Mouse (Mus musculus) small intestine, adult 2 months (tissue): ENCODE measurements at regions not wholly inside any gene's neighbourhood (a gene's known extent, or its start where the extent isn't known, plus 50 kb on each side); places are given as distances from the start of the nearest gene placed in this dataset.

Experiments
- H3K27ac ChIP-seq: fragments of 200-500 bp; 2 replicates; pipeline ENCODE4 v1.5.1; 2012; ENCODE audit warnings: low read depth, low read length, control low read depth, inconsistent platforms; ENCODE audit not compliant: insufficient read depth
- H3K27me3 ChIP-seq: fragments of 200-500 bp; 2 replicates; pipeline ENCODE4 v1.6.1; 2012; ENCODE audit warnings: mild to moderate bottlenecking, moderate library complexity, low read length, inconsistent platforms; ENCODE audit not compliant: control insufficient read depth, insufficient read depth
- H3K36me3 ChIP-seq: fragments of 200-500 bp; 2 replicates; pipeline ENCODE4 v1.6.1; 2012; ENCODE audit warnings: mild to moderate bottlenecking, low read length, control low read depth, inconsistent platforms; ENCODE audit not compliant: control insufficient read depth, insufficient read depth
- H3K4me1 ChIP-seq: fragments of 200-500 bp; 2 replicates; pipeline ENCODE4 v1.6.1; 2012; ENCODE audit warnings: low read length, inconsistent platforms, mixed read lengths; ENCODE audit not compliant: control insufficient read depth, insufficient read depth, insufficient read length
- H3K4me3 ChIP-seq: fragments of 200-500 bp; 2 replicates; pipeline ENCODE4 v1.5.1; 2012; ENCODE audit warnings: low read depth, mild to moderate bottlenecking, control low read depth, inconsistent platforms, low read length, moderate library complexity
- CTCF ChIP-seq: fragments of 200-500 bp; IDR thresholded peaks from 2 replicates; pipeline ENCODE4 v1.5.1; 2012; ENCODE audit warnings: low read depth, mild to moderate bottlenecking, control low read depth, inconsistent platforms, low read length, moderate library complexity, mixed read lengths; ENCODE audit not compliant: insufficient replicate concordance, insufficient read length; ENCODE audit errors: extremely low read depth
- POLR2A ChIP-seq: fragments of 200-500 bp; IDR thresholded peaks from 2 replicates; pipeline ENCODE4 v1.6.1; 2012; ENCODE audit warnings: low read depth, mild to moderate bottlenecking, control low read depth, inconsistent platforms, low read length, moderate library complexity
- WGBS: fragments of 180-500 bp; shearing (Covaris S2); methylation state at CpG from one replicate; pipeline ENCODE4 v1.1.7; 2018; 5-methylcytosine and 5-hydroxymethylcytosine counted together

- no peak overlapping the region for H3K4me3 ChIP-seq
- no peaks in the 10 kb centered on the region for H3K36me3 ChIP-seq
- TF ChIP-seq POLR2A = no peak
- no peak for TF ChIP-seq CTCF
- no peaks in the 10 kb centered on the region for H3K4me1 ChIP-seq
- no peaks in the 10 kb centered on the region for H3K27me3 ChIP-seq
- H3K27ac ChIP-seq = no peak overlapping the region
- WGBS = 67% methylated on average over 15 of the region's 15 CpGs
These were observed 125.7 kb upstream of the Gdf10 start for GRCm38 (mm10) chr14:33797551-33798303.

GRCm38 (mm10) chr14:33804321-33804720 lies 119.1 kb upstream of the Gdf10 start:
- TF ChIP-seq POLR2A (no peak), CTCF (no peak)
- H3K4me3 ChIP-seq = no peak overlapping the region
- no peaks in the 10 kb centered on the region for H3K27me3 ChIP-seq
- no peaks in the 10 kb centered on the region for H3K36me3 ChIP-seq
- H3K27ac ChIP-seq = no peak overlapping the region
- 80% methylated on average over 3 of the region's 3 CpGs for WGBS
- 0 out of 2 replicates have a peak, but pooled peaks cover under 1% of the 10 kb centered on the region for H3K4me1 ChIP-seq

GRCm38 (mm10) chr14:33804721-33805120 lies 118.7 kb upstream of the Gdf10 start:
- no peak overlapping the region for H3K4me3 ChIP-seq
- H3K36me3 ChIP-seq = no peaks in the 10 kb centered on the region
- 82% methylated on average over 6 of the region's 6 CpGs for WGBS
- TF ChIP-seq CTCF = no peak
- TF ChIP-seq POLR2A = no peak
- 0 out of 2 replicates have a peak, but pooled peaks cover 2% of the 10 kb centered on the region for H3K4me1 ChIP-seq
- H3K27ac ChIP-seq = no peak overlapping the region
- no peaks in the 10 kb centered on the region for H3K27me3 ChIP-seq

DNA sequence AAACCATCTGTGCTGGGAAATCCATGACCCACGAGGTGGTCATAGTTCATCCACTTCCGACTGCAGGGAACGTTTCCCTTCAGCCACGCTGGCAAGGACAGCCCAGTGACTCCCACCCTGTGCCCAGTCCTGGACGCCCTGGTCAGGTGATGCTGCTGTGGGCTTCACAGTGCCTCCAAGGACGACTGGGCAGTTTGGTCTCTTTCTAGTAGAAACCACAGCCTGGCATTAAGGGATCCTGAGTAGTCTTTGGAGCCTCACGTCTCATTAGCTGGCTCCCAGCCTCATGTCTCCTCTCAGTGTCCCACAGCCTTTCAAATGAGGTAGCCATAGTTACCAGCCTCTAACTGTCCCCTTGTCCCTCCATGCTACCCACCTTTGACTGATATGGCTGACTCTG lies 116.2 kb upstream of the Gdf10 start:
- Histone ChIP-seq H3K4me1 (0 out of 2 replicates have a peak, but pooled peaks cover 2% of the 10 kb centered on the region), H3K27ac (no peak overlapping the region), H3K36me3 (no peaks in the 10 kb centered on the region), H3K27me3 (no peaks in the 10 kb centered on the region), H3K4me3 (no peak overlapping the region)
- TF ChIP-seq POLR2A (no peak), CTCF (no peak)
- 65% methylated on average over 7 of the region's 7 CpGs for WGBS

GRCm38 (mm10) chr14:33808593-33809265 lies 114.7 kb upstream of the Gdf10 start:
- Histone ChIP-seq H3K4me3 (no peak overlapping the region), H3K27ac (no peak overlapping the region), H3K4me1 (0 out of 2 replicates have a peak, but pooled peaks cover 2% of the 10 kb centered on the region), H3K36me3 (no peaks in the 10 kb centered on the region), H3K27me3 (no peaks in the 10 kb centered on the region)
- WGBS = 25% methylated on average over 11 of the region's 11 CpGs
- TF ChIP-seq CTCF (no peak), POLR2A (no peak)

DNA sequence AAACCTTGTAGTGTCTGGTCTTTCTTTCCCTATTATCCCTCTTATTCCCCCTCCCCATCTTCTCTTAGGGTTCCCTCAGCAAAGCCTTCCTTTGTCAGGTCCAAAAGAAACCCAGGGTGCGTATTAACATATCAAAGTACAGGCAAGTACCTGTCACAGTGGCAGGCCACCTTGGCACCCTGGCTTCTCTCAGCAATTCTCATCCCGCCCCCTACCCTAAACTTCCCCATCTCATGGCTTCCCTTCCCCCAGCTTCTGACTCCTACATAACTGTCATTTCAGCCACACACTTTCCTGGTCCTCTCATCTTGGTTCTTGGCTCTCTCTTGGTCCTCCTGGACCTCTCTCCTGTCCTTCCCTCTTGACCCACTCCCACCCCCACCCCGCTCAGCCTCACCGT lies 112.8 kb upstream of the Gdf10 start:
- Histone ChIP-seq H3K27me3 (no peaks in the 10 kb centered on the region), H3K27ac (no peak overlapping the region), H3K36me3 (no peaks in the 10 kb centered on the region), H3K4me3 (no peak overlapping the region), H3K4me1 (0 out of 2 replicates have a peak, but pooled peaks cover 2% of the 10 kb centered on the region)
- TF ChIP-seq POLR2A = no peak
- no peak for TF ChIP-seq CTCF
- WGBS = 88% methylated on average over 4 of the region's 4 CpGs

GRCm38 (mm10) chr14:33811241-33811640 lies 112.1 kb upstream of the Gdf10 start:
- Histone ChIP-seq H3K4me1 (0 out of 2 replicates have a peak, but pooled peaks cover 2% of the 10 kb centered on the region), H3K27me3 (no peaks in the 10 kb centered on the region), H3K27ac (no peak overlapping the region), H3K4me3 (no peak overlapping the region), H3K36me3 (no peaks in the 10 kb centered on the region)
- TF ChIP-seq POLR2A (no peak), CTCF (no peak)
- 71% methylated on average over 3 of the region's 3 CpGs for WGBS
